Mouse (Mus musculus) small intestine, adult 2 months (tissue): ENCODE results near the gene Neu4.

Experiments used
- CTCF ChIP-seq: fragments of 200-500 bp; IDR thresholded peaks from 2 replicates; pipeline ENCODE4 v1.5.1; 2012; ENCODE audit warnings: low read depth, mild to moderate bottlenecking, control low read depth, inconsistent platforms, low read length, moderate library complexity, mixed read lengths; ENCODE audit not compliant: insufficient replicate concordance, insufficient read length; ENCODE audit errors: extremely low read depth
- POLR2A ChIP-seq: fragments of 200-500 bp; IDR thresholded peaks from 2 replicates; pipeline ENCODE4 v1.6.1; 2012; ENCODE audit warnings: low read depth, mild to moderate bottlenecking, control low read depth, inconsistent platforms, low read length, moderate library complexity

- no peak for TF ChIP-seq CTCF
- TF ChIP-seq POLR2A, result no peak
Observed at GRCm38 (mm10) chr1:94057401-94057800, 37.1 kb downstream of the Neu4 start.
